Mouse (Mus musculus): Measurements from ENCODE around the gene Morn4. TPM values are rescaled to one million over a fixed set of nuclear protein-coding genes. Genes with fewer than 3 reads are reported as not detected.
"Not testable (repeated sequence)": the region's sequence is repeated elsewhere in the genome, so short reads cannot be mapped to it uniquely, and the experiment has no call there.

Morn4 gene
- polyA plus RNA-seq, 1 experiment = 190 TPM

DNA sequence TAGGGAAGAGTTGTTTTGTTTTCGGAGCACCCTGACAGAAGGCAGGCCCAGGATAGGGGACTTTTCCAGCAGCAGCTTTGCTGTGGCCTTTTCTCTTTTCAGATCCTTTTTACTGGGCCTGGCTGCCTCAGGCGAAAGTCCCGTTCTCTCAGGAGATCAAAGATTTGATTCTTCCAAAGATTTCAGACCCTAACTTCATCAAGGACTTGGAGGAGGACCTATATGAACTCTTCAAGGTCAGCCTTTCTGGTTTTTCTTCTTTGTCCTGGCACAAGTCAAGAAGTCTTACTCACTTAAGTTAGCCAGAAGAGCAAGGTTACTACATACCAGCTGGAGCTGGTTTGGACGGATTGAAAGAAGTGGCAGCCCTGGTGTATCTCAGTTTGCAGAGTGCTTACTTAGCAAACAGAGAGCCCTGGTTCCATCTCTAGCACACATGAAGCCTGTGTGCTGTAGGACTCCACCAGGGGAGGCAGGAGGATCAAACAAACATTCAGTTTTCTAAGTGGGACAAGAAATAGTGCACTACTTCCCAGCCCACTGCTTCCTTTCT, 29.7 kb upstream of the Morn4 start:
- Histone ChIP-seq H3K36me3 (ENCODE audit: control insufficient read depth, insufficient read depth, low read length) (peaks cover 6% of the 10 kb centered on the region), H3K27me3 (ENCODE audit: control insufficient read depth, insufficient read depth, low read length) (no peaks in the 10 kb centered on the region), H3K27ac (ENCODE audit: control insufficient read depth, insufficient read depth, low read depth, low read length) (no peak overlapping the region), H3K4me1 (ENCODE audit: control insufficient read depth, insufficient read depth, low read length) (no peaks in the 10 kb centered on the region), H3K4me3 (ENCODE audit: control insufficient read depth, low read depth, low read length) (no peak overlapping the region)
- TF ChIP-seq POLR2A (IDR thresholded peaks at IDR 0.05; ENCODE audit: control insufficient read depth, low read depth, low read length) (no peak), CTCF (IDR thresholded peaks at IDR 0.05; ENCODE audit: control insufficient read depth, insufficient read depth, insufficient replicate concordance, low read depth, low read length) (no peak)

DNA sequence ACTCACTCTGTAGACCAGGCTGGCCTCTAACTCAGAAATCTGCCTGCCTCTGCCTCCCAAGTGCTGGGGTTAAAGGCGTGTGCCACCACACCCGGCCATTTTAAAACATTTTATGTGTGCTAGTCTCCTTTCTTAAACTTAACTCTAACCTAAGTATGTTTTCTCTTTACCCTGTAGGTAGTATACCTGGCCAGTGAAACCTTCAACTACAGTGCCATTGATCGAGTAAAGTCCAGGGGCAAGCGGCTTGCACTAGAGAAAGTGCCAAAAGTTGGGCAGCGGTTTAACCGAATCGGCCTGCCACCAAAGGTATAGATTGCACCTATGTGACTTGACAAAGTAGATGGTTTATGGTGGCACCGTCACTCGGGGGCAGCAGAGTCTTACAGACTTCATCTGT, 18.5 kb upstream of the Morn4 start:
- no peaks in the 10 kb centered on the region; the same call in none of the 2 replicates for H3K36me3 ChIP-seq (ENCODE audit: control insufficient read depth, insufficient read depth, low read length)

DNA sequence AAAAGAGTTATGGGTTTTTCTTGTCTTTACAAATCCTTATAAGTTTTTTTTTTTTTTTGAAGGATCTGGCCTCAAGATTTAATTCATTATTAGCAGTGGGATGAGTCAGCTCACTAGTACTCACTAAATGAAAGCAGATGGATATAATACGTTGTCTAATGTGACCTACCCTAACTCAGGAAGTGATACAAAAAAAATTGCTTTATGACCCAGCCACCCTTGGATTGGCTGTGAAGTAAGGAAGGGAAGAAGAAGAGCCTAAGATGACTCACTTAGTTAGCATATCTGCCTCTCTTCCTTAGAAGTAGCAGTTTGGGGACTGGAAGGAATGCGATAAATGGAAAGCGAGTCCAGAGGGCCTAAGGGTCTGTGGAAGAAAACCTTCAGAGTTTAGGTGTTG, 13.2 kb upstream of the Morn4 start:
- Histone ChIP-seq H3K4me3 (ENCODE audit: control insufficient read depth, low read depth, low read length) (peak overlapping the region; percentile 34; the same call in 1 of the 2 replicates), H3K36me3 (ENCODE audit: control insufficient read depth, insufficient read depth, low read length) (no peaks in the 10 kb centered on the region; the same call in 1 of the 2 replicates), H3K27ac (ENCODE audit: control insufficient read depth, insufficient read depth, low read depth, low read length) (no peak overlapping the region), H3K4me1 (ENCODE audit: control insufficient read depth, insufficient read depth, low read length) (no peaks in the 10 kb centered on the region), H3K27me3 (ENCODE audit: control insufficient read depth, insufficient read depth, low read length) (no peaks in the 10 kb centered on the region)
- TF ChIP-seq POLR2A (IDR thresholded peaks at IDR 0.05; ENCODE audit: control insufficient read depth, low read depth, low read length) (no peak), CTCF (IDR thresholded peaks at IDR 0.05; ENCODE audit: control insufficient read depth, insufficient read depth, insufficient replicate concordance, low read depth, low read length) (no peak)

More for the DNA sequence above, 18.5 kb upstream of the Morn4 start:
- H3K27me3 ChIP-seq (ENCODE audit: control insufficient read depth, insufficient read depth, low read length) = no peaks in the 10 kb centered on the region
- H3K4me3 ChIP-seq (ENCODE audit: control insufficient read depth, low read depth, low read length) = no peak overlapping the region
- H3K27ac ChIP-seq (ENCODE audit: control insufficient read depth, insufficient read depth, low read depth, low read length) = no peak overlapping the region
- H3K4me1 ChIP-seq (ENCODE audit: control insufficient read depth, insufficient read depth, low read length) = no peaks in the 10 kb centered on the region
- TF ChIP-seq CTCF (IDR thresholded peaks at IDR 0.05; ENCODE audit: control insufficient read depth, insufficient read depth, insufficient replicate concordance, low read depth, low read length) (no peak), POLR2A (IDR thresholded peaks at IDR 0.05; ENCODE audit: control insufficient read depth, low read depth, low read length) (no peak)

DNA sequence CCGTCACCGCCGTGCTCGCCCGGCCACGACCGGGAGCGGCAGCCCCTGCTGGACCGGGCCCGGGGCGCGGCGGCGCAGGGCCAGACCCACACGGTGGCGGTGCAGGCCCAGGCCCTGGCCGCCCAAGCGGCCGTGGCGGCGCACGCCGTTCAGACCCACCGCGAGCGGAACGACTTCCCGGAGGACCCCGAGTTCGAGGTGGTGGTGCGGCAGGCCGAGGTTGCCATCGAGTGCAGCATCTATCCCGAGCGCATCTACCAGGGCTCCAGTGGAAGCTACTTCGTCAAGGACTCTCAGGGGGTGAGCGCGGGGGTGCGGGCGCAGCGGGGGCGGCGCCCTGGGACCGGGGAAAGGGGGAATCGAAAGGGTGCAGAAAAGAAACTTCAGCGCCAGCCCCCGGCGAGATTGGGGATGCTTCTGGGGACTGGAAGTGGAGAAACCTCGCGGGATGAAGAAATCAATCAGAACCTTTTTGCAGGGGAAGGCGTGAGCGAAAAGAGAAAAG, 4.5 kb upstream of the Morn4 start:
- Histone ChIP-seq H3K4me3 (ENCODE audit: control insufficient read depth, low read depth, low read length) (peak overlapping the region; percentile 91), H3K27ac (ENCODE audit: control insufficient read depth, insufficient read depth, low read depth, low read length) (peak overlapping the region; percentile 91), H3K4me1 (ENCODE audit: control insufficient read depth, insufficient read depth, low read length) (peaks cover 4% of the 10 kb centered on the region), H3K27me3 (ENCODE audit: control insufficient read depth, insufficient read depth, low read length) (no peaks in the 10 kb centered on the region), H3K36me3 (ENCODE audit: control insufficient read depth, insufficient read depth, low read length) (no peaks in the 10 kb centered on the region)
- TF ChIP-seq POLR2A (IDR thresholded peaks at IDR 0.05; ENCODE audit: control insufficient read depth, low read depth, low read length) (no peak), CTCF (IDR thresholded peaks at IDR 0.05; ENCODE audit: control insufficient read depth, insufficient read depth, insufficient replicate concordance, low read depth, low read length) (no peak)

DNA sequence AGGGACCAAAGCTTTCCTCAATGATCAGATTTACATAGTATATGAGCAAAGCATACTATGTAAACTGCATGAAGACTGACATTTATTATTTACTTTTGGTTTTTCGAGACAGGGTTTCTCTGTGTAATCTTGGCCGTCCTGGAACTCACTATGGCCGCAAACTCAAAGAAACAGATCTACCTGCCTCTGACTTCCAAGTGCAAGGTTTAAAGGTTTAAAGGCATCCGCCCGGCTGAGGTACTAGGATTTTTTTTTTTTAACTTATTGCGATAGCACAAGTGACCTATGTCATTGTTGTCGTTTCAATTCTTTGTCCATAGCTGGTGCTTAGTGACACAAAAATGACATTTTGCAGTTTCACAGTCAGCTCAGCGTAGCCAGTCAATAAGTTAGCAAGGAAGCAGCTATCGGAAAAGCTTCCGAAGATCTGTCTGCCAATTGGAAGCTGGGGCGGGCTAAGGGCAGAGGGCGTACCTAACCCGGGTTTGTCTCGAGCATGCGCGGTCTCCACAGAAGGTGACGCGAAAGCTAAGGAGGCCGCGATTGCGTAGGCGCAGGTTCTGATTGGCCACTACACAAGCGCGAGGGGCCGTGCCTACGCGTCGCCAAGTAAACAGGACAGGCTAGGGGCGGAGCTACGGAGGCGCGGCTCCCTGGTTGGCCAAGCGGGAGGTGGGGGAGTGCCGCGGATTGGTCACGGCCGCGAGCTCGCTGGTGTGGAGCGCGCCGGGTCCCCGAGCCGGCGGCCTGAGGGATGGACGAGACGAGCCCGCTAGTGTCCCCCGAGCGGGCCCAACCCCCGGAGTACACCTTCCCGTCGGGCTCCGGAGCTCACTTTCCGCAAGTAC, 3.8 kb upstream of the Morn4 start, which contains the start of gene Pi4k2a:
Pi4k2a (plus strand) TSS at position 723 of the 848 bp plus-strand sequence.
- no peaks in the 10 kb centered on the region for H3K27me3 ChIP-seq (ENCODE audit: control insufficient read depth, insufficient read depth, low read length)
- TF ChIP-seq CTCF (IDR thresholded peaks at IDR 0.05; ENCODE audit: control insufficient read depth, insufficient read depth, insufficient replicate concordance, low read depth, low read length) = 0 out of 2 replicates have a peak, but pooled peaks have one; percentile 5
- peak; percentile 67 for TF ChIP-seq POLR2A (IDR thresholded peaks at IDR 0.05; ENCODE audit: control insufficient read depth, low read depth, low read length)
- H3K27ac ChIP-seq (ENCODE audit: control insufficient read depth, insufficient read depth, low read depth, low read length) = peak within 1 kb of the TSS; percentile 91
- peak within 1 kb of the TSS; percentile 91 for H3K4me3 ChIP-seq (ENCODE audit: control insufficient read depth, low read depth, low read length)
- H3K4me1 ChIP-seq (ENCODE audit: control insufficient read depth, insufficient read depth, low read length) = peaks cover 4% of the 10 kb centered on the region
- H3K36me3 ChIP-seq (ENCODE audit: control insufficient read depth, insufficient read depth, low read length) = no peaks in the 10 kb centered on the region

DNA sequence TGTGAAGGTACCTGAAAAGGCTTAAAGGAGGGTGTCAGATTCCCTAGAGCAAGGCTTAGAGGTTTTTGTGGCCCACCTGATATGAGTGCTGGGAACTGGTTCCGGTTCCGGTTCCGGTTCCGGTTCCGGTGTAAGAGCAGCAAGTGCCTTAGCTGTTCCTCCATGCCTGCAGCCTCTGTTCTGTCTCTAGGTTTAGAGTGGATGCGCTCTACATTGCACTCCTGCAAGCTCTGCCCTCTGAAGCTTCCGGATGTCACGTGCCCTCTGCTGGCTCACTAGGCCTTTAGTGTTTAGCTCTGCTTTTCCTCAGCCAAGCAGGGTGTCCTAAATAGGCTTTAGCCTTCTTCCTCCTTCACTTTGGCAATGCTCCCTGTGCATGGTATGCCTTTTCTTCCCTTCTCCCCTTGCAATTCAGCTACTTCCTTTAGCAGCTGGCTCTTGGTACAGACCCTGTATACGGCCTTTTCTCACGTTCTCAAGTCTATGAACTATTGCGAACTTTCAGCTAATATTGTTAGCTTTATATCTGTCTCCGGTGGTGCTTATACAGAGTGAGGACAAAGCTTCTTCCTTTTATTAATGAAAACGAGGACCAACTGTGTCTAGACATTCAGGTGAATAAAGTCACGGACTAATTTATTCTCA, 3.1 kb upstream of the Morn4 start:
- Histone ChIP-seq H3K27ac (ENCODE audit: control insufficient read depth, insufficient read depth, low read depth, low read length) (peak overlapping the region; percentile 91), H3K36me3 (ENCODE audit: control insufficient read depth, insufficient read depth, low read length) (no peaks in the 10 kb centered on the region), H3K4me1 (ENCODE audit: control insufficient read depth, insufficient read depth, low read length) (peaks cover 4% of the 10 kb centered on the region), H3K27me3 (ENCODE audit: control insufficient read depth, insufficient read depth, low read length) (no peaks in the 10 kb centered on the region), H3K4me3 (ENCODE audit: control insufficient read depth, low read depth, low read length) (peak overlapping the region; percentile 53)
- TF ChIP-seq POLR2A (IDR thresholded peaks at IDR 0.05; ENCODE audit: control insufficient read depth, low read depth, low read length) (peak; percentile 51; the same call in 1 of the 2 replicates), CTCF (IDR thresholded peaks at IDR 0.05; ENCODE audit: control insufficient read depth, insufficient read depth, insufficient replicate concordance, low read depth, low read length) (no peak)

DNA sequence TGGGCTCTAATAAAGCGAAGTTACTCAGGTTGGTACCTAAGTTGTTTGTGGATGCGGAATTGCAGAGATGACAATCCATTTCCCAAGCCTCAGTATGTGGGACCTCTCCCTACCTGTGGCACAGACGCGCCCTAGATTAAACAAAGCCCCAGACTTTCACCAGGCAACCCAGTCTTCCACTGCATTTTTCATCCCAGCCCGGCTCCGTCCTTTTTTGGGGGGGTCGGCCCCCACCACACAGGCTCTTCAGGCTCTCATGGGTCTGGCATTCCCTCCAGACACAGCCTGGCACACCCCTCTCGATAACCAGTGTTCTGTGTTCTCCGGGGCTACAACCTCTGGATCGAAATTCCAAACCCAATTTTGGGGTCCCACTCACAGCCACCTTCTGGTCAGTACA, 467 bp downstream of the Morn4 start:
- H3K4me3 ChIP-seq (ENCODE audit: control insufficient read depth, low read depth, low read length) = peak overlapping the region; percentile 83
- H3K36me3 ChIP-seq (ENCODE audit: control insufficient read depth, insufficient read depth, low read length) = no peaks in the 10 kb centered on the region
- peaks cover 4% of the 10 kb centered on the region; the same call in 1 of the 2 replicates for H3K4me1 ChIP-seq (ENCODE audit: control insufficient read depth, insufficient read depth, low read length)
- peak overlapping the region; percentile 88 for H3K27ac ChIP-seq (ENCODE audit: control insufficient read depth, insufficient read depth, low read depth, low read length)
- H3K27me3 ChIP-seq (ENCODE audit: control insufficient read depth, insufficient read depth, low read length) = no peaks in the 10 kb centered on the region
- no peak for TF ChIP-seq POLR2A (IDR thresholded peaks at IDR 0.05; ENCODE audit: control insufficient read depth, low read depth, low read length)

DNA sequence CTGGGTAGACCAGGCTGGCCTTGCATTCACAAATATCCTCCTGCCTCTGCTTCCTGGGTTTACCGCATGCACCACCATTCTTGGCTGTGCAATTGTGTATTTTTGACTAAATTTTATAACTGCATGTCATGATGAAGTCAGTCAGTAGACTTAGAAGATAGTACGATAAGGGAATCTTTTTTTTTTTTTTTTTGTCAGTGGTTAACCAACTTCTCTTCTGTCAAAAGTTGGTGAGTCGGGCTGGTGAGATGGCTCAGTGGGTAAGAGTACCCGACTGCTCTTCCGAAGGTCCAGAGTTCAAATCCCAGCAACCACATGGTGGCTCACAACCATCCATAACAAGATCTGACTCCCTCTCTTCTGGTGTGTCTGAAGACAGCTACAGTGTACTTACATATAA, 4.5 kb downstream of the Morn4 start:
- not testable (repeated sequence) for H3K36me3 ChIP-seq (ENCODE audit: control insufficient read depth, insufficient read depth, low read length); H3K4me3 ChIP-seq (ENCODE audit: control insufficient read depth, low read depth, low read length); H3K27me3 ChIP-seq (ENCODE audit: control insufficient read depth, insufficient read depth, low read length); H3K4me1 ChIP-seq (ENCODE audit: control insufficient read depth, insufficient read depth, low read length); H3K27ac ChIP-seq (ENCODE audit: control insufficient read depth, insufficient read depth, low read depth, low read length)

Data from testis, adult 2 months (tissue).